Mouse (Mus musculus) layer of hippocampus, postnatal 10 days (tissue): ENCODE data around the gene Nkg7. TPM values are rescaled to one million over a fixed set of nuclear protein-coding genes. Genes with fewer than 3 reads are reported as not detected.

Experiments used
- microRNA-seq, 2 experiments: library from miRNA; unstranded; fragments of <30 nt; microRNA quantifications; one replicate each; pipeline ENCODE4 v1.2.0; 2021
- total RNA-seq, 2 experiments: library from RNA; stranded (reverse); gene quantifications; 2 replicates each; pipeline ENCODE4 v1.2.3; 2021

The Nkg7 gene
- total RNA-seq, 2 experiments from 2014 or later: not detected

Small RNA genes within 50 kb of the gene (microRNA-seq; reads per million reads assigned to microRNA genes)
- gene Mir7051: 1.4 to 2.7 reads per million in 2 experiments

Other genes starting within 250 kb of the Nkg7 start
- 10 to 100 TPM; 22.9 to 23.9 TPM for gene Zfp715, start 123.8 kb upstream of the Nkg7 start, total RNA-seq
- 1 to 10 TPM in 1 of 2 experiments, under 1 TPM in 1; 0.49 to 1.0 TPM for gene Siglecf, start 85.7 kb upstream of the Nkg7 start, total RNA-seq
- gene Siglecg, start 28.9 kb upstream of the Nkg7 start, total RNA-seq: under 1 TPM in 1 of 2 experiments, not detected in 1; 0.22 TPM
- gene Lim2, start 9.4 kb upstream of the Nkg7 start, total RNA-seq: not detected
- gene Cldnd2, start 3.7 kb downstream of the Nkg7 start, total RNA-seq: not detected
- 10 to 100 TPM; 61.8 to 68.0 TPM for gene Etfb, start 7.0 kb downstream of the Nkg7 start, total RNA-seq
- gene Gm45233, start 7.1 kb downstream of the Nkg7 start, total RNA-seq: 1 to 10 TPM; 2.0 to 2.1 TPM
- 1 to 10 TPM; 3.6 to 5.5 TPM for gene Vsig10l, start 26.1 kb downstream of the Nkg7 start, total RNA-seq
- gene Iglon5, start 53.0 kb downstream of the Nkg7 start, total RNA-seq: 10 to 100 TPM; 51.1 to 51.6 TPM
- gene 4931406B18Rik, start 68.9 kb downstream of the Nkg7 start, total RNA-seq: not detected
- 1 to 10 TPM; 5.5 to 8.4 TPM for gene Cd33, start 107.4 kb downstream of the Nkg7 start, total RNA-seq
- gene Zfp658, start 125.2 kb downstream of the Nkg7 start, total RNA-seq: 1 to 10 TPM; 6.4 to 6.5 TPM
- gene Zfp719, start 142.5 kb downstream of the Nkg7 start, total RNA-seq: 10 to 100 TPM; 19.9 to 25.9 TPM
- under 1 TPM in 1 of 2 experiments, not detected in 1; 0.36 TPM for gene Zfp819, start 170.1 kb downstream of the Nkg7 start, total RNA-seq
- gene Ceacam18, start 197.6 kb downstream of the Nkg7 start, total RNA-seq: under 1 TPM in 1 of 2 experiments, not detected in 1; 0.16 TPM
- gene Siglece, start 223.1 kb downstream of the Nkg7 start, total RNA-seq: 1 to 10 TPM in 1 of 2 experiments, under 1 TPM in 1; 0.71 to 1.0 TPM
- 10 to 100 TPM; 15.0 to 15.2 TPM for gene Ctu1, start 234.9 kb downstream of the Nkg7 start, total RNA-seq